Mouse (Mus musculus) kidney, adult 10 weeks (tissue): ENCODE measurements around the gene Mpped2. TPM values are rescaled to one million over a fixed set of nuclear protein-coding genes. Genes with fewer than 3 reads are reported as not detected.

Experiments used
- polyA plus RNA-seq: library from polyadenylated mRNA; stranded (reverse); fragments of 350-450 nt; fragmentation: Illumina TruSeq; extraction: RNeasy Lipid Tissue Mini Kit (QIAGEN cat#74804); gene quantifications from one replicate; pipeline ENCODE4 v1.2.3, GENCODE M21; 2014; ENCODE audit warnings: low read depth, low replicate concordance

Gene Mpped2
- polyA plus RNA-seq: 7.2 TPM

DNA sequence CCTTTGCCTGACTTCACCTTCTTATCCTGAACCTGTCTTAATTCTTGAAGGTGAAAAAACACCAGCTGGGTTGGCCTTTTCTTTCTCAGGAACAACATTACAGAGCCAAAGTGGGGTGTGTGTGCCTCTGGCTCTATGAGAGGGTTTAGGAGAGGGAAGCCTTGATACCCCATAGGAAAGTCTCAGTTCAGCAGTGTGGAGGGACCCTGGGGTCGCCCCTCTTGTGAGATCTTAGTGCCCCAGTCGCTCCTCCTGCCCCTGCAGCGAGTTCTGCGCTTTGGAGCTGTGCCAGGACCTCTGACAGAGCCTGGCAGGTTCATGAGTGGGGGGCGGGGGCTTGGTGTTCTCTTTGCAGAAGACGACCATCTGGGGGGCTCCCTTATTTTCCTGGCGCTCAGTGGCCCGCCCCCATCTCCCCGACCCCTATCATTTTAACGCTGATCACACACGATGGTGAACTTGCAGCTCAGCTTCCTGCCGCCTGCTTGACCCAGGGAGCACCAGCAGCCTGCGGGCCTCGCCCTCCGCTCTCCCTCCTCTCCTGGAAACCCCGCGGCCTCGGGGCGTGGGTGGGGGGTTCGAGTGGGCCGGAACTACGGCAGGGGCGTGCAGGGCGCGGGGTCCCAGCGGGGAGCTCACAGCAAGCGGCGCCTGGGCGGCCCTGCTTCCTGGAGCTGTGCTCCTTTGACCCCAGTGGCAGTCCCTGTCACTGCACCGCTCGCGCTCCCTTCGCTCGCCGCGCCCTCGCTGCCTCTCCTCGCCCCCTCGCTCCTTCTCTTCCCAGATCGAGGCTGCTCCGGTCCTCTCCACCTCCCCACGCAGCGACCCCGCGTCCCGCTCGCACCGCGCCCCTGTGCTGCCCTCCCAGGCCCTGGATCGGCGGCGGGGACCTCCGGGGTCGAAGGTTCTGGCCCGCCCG, at the start of gene Mpped2:
Gene Mpped2, plus strand, starts transcription at position 487 of the 919 bp plus-strand sequence.

